Mouse (Mus musculus) T-helper 2 cell (primary cell): ENCODE measurements around the gene Gm21304.
"Not testable (repeated sequence)": the region's sequence is repeated elsewhere in the genome, so short reads cannot be mapped to it uniquely, and the experiment has no call there.

Experiments used
- in situ Hi-C: fragments of 300-600 bp; cut with MboI, MseI; formaldehyde crosslinking; loops from one replicate; pipeline ENCODE4 v1.15.1; 2025; ENCODE audit warnings: high pct_unique_total_duplicates

Gene Gm21304

GRCm38 (mm10) chr10:104168215-104168614, at the start of gene Gm21304:
Gene Gm21304 (plus strand): TSS chr10:104168515.
- in situ Hi-C loops = not testable (repeated sequence)

- in situ Hi-C loops = loop anchor here (5.0 kb wide), 1 partner anchor 40 kb away; no protein-coding TSS in a partner anchor
Observed at GRCm38 (mm10) chr10:104142687-104143086, 25.6 kb upstream of the Gm21304 start, which contains the start of gene Gm21293. Gene Gm21293 (plus strand): TSS chr10:104142987.

- in situ Hi-C loops = not testable (repeated sequence)
Observed at GRCm38 (mm10) chr10:104151197-104151596, 17.1 kb upstream of the Gm21304 start, which contains the start of gene Gm6763. Gene Gm6763 (plus strand): TSS chr10:104151497.

GRCm38 (mm10) chr10:104159706-104160105, 8.6 kb upstream of the Gm21304 start, which contains the start of gene Gm8764:
Gene Gm8764 (plus strand): TSS chr10:104160006.
- in situ Hi-C loops = not testable (repeated sequence)

- in situ Hi-C loops = not testable (repeated sequence)
Observed at GRCm38 (mm10) chr10:104176724-104177123, 8.4 kb downstream of the Gm21304 start, which contains the start of gene Gm21312. Gene Gm21312 (plus strand): TSS chr10:104177024.

GRCm38 (mm10) chr10:104185233-104185632, 16.9 kb downstream of the Gm21304 start, which contains the start of gene Gm20765:
Gene Gm20765 (plus strand): TSS chr10:104185533.
- in situ Hi-C loops = not testable (repeated sequence)

GRCm38 (mm10) chr10:104193742-104194141, 25.4 kb downstream of the Gm21304 start, which contains the start of gene Gm4340:
Gene Gm4340 (plus strand): TSS chr10:104194042.
- in situ Hi-C loops = not testable (repeated sequence)

GRCm38 (mm10) chr10:104209655-104210054, 41.3 kb downstream of the Gm21304 start:
- in situ Hi-C loops = loop anchor here (5.0 kb wide), 1 partner anchor 62 kb away; no protein-coding TSS in a partner anchor

GRCm38 (mm10) chr10:104210268-104210990, 42.1 kb downstream of the Gm21304 start:
- in situ Hi-C loops = no loop called here

GRCm38 (mm10) chr10:104214527-104214926, 46.2 kb downstream of the Gm21304 start:
- in situ Hi-C loops = no loop called here
